Mouse (Mus musculus): Measurements from ENCODE around the gene Slc22a15. TPM values are rescaled to one million over a fixed set of nuclear protein-coding genes. Genes with fewer than 3 reads are reported as not detected.

Slc22a15 gene
- polyA plus RNA-seq, 1 experiment from 2014 or later = 5.7 TPM

DNA sequence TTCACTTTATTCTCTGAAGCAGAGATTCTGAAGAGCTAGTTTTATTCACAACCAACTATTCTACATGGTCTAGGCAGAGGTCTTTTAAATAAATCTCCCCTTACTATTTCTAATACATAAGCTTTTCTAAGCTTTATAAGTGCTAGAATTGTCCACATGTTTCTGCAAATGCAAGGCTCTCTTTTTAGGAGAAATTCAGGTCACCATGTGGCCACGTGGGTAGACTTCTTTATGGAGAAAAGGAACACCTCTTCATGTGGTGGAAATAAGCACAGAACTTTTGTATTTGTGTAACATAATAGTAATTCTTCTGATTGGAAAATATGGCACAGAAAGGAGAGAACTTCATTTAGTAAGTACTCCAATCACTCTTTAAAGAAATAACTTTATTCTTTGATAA is 70.2 kb downstream of the Slc22a15 start:
- Histone ChIP-seq H3K4me2 (ENCODE audit: low read depth, low read length) (no peak overlapping the region), H3K4me1 (ENCODE audit: control insufficient read depth, insufficient read depth, low read length) (no peaks in the 10 kb centered on the region), H3K4me3 (ENCODE audit: low read length) (no peak overlapping the region), H3K9me3 (ENCODE audit: control insufficient read depth, low read length) (no peaks in the 10 kb centered on the region), H3K36me3 (ENCODE audit: control insufficient read depth, insufficient read depth, low read length) (no peaks in the 10 kb centered on the region), H3K27me3 (replicated peaks; ENCODE audit: control insufficient read depth, insufficient read depth, low read length) (no peaks in the 10 kb centered on the region), H3K9ac (ENCODE audit: low read depth, low read length) (no peak overlapping the region), H3K27ac (ENCODE audit: low read length) (no peak overlapping the region)
- no peak for ATAC-seq
- 70% methylated on average over 1 of the region's 1 CpGs for WGBS

DNA sequence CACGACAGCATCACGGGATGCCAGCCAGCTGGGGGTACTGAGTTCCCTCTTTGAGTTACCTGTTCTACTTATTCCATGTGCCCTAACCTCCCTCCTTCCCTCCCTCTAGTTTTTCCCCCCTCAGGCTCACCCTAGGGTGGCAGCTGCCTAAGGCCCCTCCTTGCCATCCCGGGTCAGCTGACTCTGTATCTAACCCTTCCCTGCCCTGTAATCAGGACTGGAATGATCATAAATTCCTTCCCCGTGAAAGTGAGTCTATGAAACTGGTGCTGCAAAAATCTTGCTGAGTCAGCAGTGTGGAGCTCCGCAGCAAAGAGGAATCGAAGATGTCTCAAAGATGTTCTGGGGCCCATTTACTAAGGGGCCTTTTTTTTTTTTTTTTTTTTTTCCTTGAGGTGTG is 72.9 kb downstream of the Slc22a15 start:
- no peaks in the 10 kb centered on the region for H3K4me1 ChIP-seq (ENCODE audit: control insufficient read depth, insufficient read depth, low read length)
- no peak overlapping the region for H3K9ac ChIP-seq (ENCODE audit: low read depth, low read length)
- no peak overlapping the region for H3K4me2 ChIP-seq (ENCODE audit: low read depth, low read length)
- 46% methylated on average over 6 of the region's 6 CpGs for WGBS
- H3K9me3 ChIP-seq (ENCODE audit: control insufficient read depth, low read length) = no peaks in the 10 kb centered on the region
- no peaks in the 10 kb centered on the region for H3K36me3 ChIP-seq (ENCODE audit: control insufficient read depth, insufficient read depth, low read length)
- H3K4me3 ChIP-seq (ENCODE audit: low read length) = no peak overlapping the region
- no peaks in the 10 kb centered on the region for H3K27me3 ChIP-seq (replicated peaks; ENCODE audit: control insufficient read depth, insufficient read depth, low read length)
- no peak overlapping the region for H3K27ac ChIP-seq (ENCODE audit: low read length)
- ATAC-seq = peak; percentile 88

DNA sequence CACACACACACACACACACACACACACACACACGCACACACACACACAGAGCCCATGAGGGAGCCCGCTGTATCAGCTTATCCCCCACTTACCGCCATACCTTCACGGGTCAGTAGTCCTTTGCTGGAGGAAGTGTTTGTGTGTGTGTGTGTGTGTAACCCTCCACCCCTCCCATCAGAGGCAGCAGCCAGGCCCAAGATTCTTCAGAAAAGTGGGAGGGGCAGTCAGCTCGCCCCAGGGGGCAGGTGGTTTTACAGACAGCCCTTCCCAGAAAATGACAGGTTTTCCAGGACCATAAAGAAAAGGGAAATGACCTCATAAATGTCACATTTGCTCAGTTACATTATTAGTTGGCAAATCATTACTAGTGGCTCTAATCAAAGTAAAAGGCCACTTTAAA is 75.4 kb downstream of the Slc22a15 start, which contains the start of gene Mab21l3:
Gene Mab21l3 (minus strand): TSS at position 144 of the 400 bp plus-strand sequence.
- Histone ChIP-seq H3K4me1 (ENCODE audit: control insufficient read depth, insufficient read depth, low read length) (no peaks in the 10 kb centered on the region), H3K36me3 (ENCODE audit: control insufficient read depth, insufficient read depth, low read length) (no peaks in the 10 kb centered on the region), H3K9ac (ENCODE audit: low read depth, low read length) (no peak within 1 kb of the TSS), H3K27me3 (replicated peaks; ENCODE audit: control insufficient read depth, insufficient read depth, low read length) (no peaks in the 10 kb centered on the region), H3K4me2 (ENCODE audit: low read depth, low read length) (no peak within 1 kb of the TSS), H3K27ac (ENCODE audit: low read length) (no peak within 1 kb of the TSS), H3K4me3 (ENCODE audit: low read length) (no peak within 1 kb of the TSS), H3K9me3 (ENCODE audit: control insufficient read depth, low read length) (no peaks in the 10 kb centered on the region)
- 0 out of 2 replicates have a peak, but pooled peaks have one; percentile 19 for ATAC-seq
- WGBS = 78% methylated on average over 5 of the region's 5 CpGs

DNA sequence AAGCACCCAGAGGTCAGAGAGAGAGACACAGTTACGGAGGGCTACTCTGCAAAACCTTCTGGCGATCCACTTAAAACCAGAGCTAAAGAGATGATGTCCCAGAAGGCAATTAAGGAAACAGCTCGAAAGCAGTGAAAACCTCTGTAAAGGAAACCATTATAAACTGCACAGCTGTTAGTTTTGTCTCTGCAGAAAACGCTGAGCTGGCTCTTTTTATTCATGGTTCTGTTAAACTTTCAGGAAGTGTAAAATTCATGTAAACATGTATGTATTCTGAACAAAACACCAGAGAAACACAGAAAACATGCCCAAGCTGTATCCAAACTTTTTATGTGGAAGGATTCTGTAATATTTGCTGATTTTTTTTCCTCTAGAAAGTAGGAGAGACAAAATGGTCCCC is 78.2 kb downstream of the Slc22a15 start:
- Histone ChIP-seq H3K9ac (ENCODE audit: low read depth, low read length) (no peak overlapping the region), H3K27ac (ENCODE audit: low read length) (no peak overlapping the region), H3K9me3 (ENCODE audit: control insufficient read depth, low read length) (no peaks in the 10 kb centered on the region), H3K4me3 (ENCODE audit: low read length) (no peak overlapping the region), H3K36me3 (ENCODE audit: control insufficient read depth, insufficient read depth, low read length) (no peaks in the 10 kb centered on the region), H3K4me2 (ENCODE audit: low read depth, low read length) (no peak overlapping the region), H3K4me1 (ENCODE audit: control insufficient read depth, insufficient read depth, low read length) (no peaks in the 10 kb centered on the region), H3K27me3 (replicated peaks; ENCODE audit: control insufficient read depth, insufficient read depth, low read length) (no peaks in the 10 kb centered on the region)
- ATAC-seq = no peak
- WGBS = 47% methylated on average over 4 of the region's 4 CpGs

DNA sequence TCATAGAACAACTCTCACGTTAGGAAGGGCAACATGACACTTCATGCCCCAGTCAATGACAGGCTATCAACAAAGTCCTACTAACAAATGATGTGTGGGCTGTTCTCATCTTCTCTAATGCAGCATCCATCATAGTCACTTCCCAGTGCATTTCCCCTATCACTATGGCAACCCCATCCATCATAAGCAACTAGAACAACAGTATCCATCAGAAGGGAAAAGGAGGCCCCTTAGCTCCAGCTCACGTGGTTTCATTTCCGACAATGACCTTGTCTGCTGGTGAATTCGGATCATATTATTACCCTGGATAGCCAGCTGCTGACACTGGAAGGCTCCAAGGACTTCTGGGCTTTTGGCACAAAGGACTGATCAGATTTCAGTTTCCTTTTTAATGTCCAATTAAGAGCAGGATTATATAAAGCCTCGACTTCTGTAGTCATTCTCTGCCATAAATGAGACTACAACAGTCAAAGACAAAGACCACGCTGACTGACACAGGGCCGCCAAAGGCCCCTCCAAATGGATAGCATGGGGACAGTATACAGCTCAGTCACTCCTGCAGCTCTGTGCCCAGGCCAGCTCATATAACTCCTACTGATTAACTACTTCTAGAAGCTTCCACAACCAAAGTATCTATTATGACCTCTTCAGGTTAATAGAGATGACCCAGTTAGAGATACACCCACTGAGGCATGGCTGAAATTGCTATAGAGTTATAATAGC is 81.7 kb downstream of the Slc22a15 start:
- H3K4me1 ChIP-seq (ENCODE audit: control insufficient read depth, insufficient read depth, low read length) = no peaks in the 10 kb centered on the region
- H3K36me3 ChIP-seq (ENCODE audit: control insufficient read depth, insufficient read depth, low read length) = no peaks in the 10 kb centered on the region
- no peak overlapping the region for H3K27ac ChIP-seq (ENCODE audit: low read length)
- 77% methylated on average over 7 of the region's 7 CpGs for WGBS
- no peak overlapping the region for H3K4me2 ChIP-seq (ENCODE audit: low read depth, low read length)
- H3K4me3 ChIP-seq (ENCODE audit: low read length) = no peak overlapping the region
- no peak for ATAC-seq
- H3K27me3 ChIP-seq (replicated peaks; ENCODE audit: control insufficient read depth, insufficient read depth, low read length) = no peaks in the 10 kb centered on the region
- no peak overlapping the region for H3K9ac ChIP-seq (ENCODE audit: low read depth, low read length)
- no peaks in the 10 kb centered on the region; the same call in 1 of the 2 replicates for H3K9me3 ChIP-seq (ENCODE audit: control insufficient read depth, low read length)

DNA sequence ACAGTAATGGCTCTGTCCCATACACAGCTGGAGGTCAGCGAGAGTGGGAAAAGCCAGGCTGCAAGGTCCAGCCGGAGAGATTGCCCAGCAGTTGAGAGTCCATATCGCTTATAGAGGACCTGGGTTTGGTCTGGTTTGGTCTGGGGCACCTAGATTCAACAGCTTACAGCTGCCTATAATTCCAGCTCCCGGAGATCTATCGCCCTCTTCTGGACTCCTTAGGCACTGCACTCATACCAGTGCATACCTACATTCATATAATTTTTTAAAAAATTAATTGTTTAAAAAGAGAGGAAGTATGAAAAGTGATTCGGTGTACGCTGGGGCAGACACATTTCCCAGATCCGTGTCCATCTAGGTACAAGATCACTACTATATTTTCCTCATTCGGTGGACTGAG is 84.9 kb downstream of the Slc22a15 start:
- H3K36me3 ChIP-seq (ENCODE audit: control insufficient read depth, insufficient read depth, low read length) = no peaks in the 10 kb centered on the region
- H3K27me3 ChIP-seq (replicated peaks; ENCODE audit: control insufficient read depth, insufficient read depth, low read length) = no peaks in the 10 kb centered on the region
- H3K9ac ChIP-seq (ENCODE audit: low read depth, low read length) = no peak overlapping the region
- ATAC-seq = no peak
- H3K4me1 ChIP-seq (ENCODE audit: control insufficient read depth, insufficient read depth, low read length) = peaks cover 7% of the 10 kb centered on the region; the same call in 1 of the 2 replicates
- no peaks in the 10 kb centered on the region; the same call in 1 of the 2 replicates for H3K9me3 ChIP-seq (ENCODE audit: control insufficient read depth, low read length)
- no peak overlapping the region for H3K27ac ChIP-seq (ENCODE audit: low read length)
- H3K4me3 ChIP-seq (ENCODE audit: low read length) = no peak overlapping the region
- no peak overlapping the region for H3K4me2 ChIP-seq (ENCODE audit: low read depth, low read length)
- 86% methylated on average over 9 of the region's 9 CpGs for WGBS

DNA sequence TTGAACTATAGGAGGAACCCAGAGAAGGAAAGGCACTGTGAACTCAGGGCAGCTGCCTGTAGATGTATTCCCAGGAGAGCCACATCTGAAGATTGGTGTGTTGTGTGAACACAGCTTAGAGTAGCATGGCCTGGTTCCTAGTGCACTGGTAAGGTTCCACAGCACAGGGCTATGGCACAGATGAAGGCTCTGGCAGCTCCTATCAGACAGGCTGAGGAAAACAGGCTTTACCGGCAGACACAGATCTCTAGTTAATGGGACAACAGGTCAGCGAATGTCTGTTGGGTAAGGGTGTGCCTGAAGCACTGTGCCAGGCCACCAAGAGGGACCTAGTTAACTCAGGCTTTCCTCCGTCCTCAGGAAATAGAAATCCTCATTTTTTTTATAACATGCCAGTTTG is 87.3 kb downstream of the Slc22a15 start:
- H3K4me2 ChIP-seq (ENCODE audit: low read depth, low read length) = no peak overlapping the region
- H3K4me3 ChIP-seq (ENCODE audit: low read length) = no peak overlapping the region
- H3K36me3 ChIP-seq (ENCODE audit: control insufficient read depth, insufficient read depth, low read length) = no peaks in the 10 kb centered on the region
- H3K27me3 ChIP-seq (replicated peaks; ENCODE audit: control insufficient read depth, insufficient read depth, low read length) = no peaks in the 10 kb centered on the region
- H3K9me3 ChIP-seq (ENCODE audit: control insufficient read depth, low read length) = no peaks in the 10 kb centered on the region; the same call in 1 of the 2 replicates
- no peak overlapping the region for H3K27ac ChIP-seq (ENCODE audit: low read length)
- H3K4me1 ChIP-seq (ENCODE audit: control insufficient read depth, insufficient read depth, low read length) = peaks cover 11% of the 10 kb centered on the region
- H3K9ac ChIP-seq (ENCODE audit: low read depth, low read length) = no peak overlapping the region
- whole genome bisulfite sequencing = 83% methylated on average over 3 of the region's 3 CpGs
- no peak for ATAC-seq

DNA sequence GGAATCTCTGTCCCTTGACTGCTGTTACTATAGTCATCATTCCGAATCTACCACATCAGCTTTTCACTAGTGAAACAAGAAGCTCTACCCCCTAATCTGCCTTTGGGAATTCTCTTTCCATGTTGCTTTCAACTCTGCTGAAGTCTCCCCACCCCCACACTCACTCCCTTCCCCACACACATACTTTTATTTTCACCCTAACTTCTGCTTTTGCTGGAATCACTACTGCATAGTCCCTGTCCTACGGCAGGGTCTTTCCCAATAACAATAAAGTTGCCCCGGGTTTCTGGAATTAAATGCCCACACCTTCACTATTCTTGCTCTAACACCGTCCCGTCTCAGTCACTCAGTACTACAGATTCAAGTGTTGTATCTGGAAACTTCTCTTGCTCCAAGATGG is 87.7 kb downstream of the Slc22a15 start:
- H3K27ac ChIP-seq (ENCODE audit: low read length) = no peak overlapping the region

DNA sequence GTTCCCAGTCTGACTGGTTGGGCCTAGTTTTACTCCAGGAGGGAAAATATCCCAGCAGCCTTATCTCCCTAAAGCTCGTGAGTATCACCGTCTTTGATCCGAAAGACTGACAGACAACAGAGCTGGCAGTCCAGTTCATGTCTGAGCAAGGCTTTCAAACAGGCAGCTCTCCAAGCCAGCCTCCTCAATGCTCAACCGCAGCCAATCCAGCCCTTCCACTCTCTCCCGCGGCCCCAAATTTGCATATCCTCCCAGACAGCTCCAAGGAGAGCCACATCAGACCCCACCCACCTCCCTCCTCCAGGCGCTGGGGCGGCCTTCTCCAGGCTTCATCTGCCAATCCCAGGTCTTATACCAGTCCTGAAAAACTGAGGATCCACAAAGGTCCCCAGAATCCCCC is 88.2 kb downstream of the Slc22a15 start:
- Histone ChIP-seq H3K36me3 (ENCODE audit: control insufficient read depth, insufficient read depth, low read length) (no peaks in the 10 kb centered on the region), H3K4me1 (ENCODE audit: control insufficient read depth, insufficient read depth, low read length) (peaks cover 16% of the 10 kb centered on the region), H3K9me3 (ENCODE audit: control insufficient read depth, low read length) (no peaks in the 10 kb centered on the region; the same call in 1 of the 2 replicates), H3K27me3 (replicated peaks; ENCODE audit: control insufficient read depth, insufficient read depth, low read length) (no peaks in the 10 kb centered on the region), H3K9ac (ENCODE audit: low read depth, low read length) (peak overlapping the region; percentile 49; the same call in 1 of the 2 replicates), H3K27ac (ENCODE audit: low read length) (peak overlapping the region; percentile 76), H3K4me2 (ENCODE audit: low read depth, low read length) (peak overlapping the region; percentile 59), H3K4me3 (ENCODE audit: low read length) (peak overlapping the region; percentile 37)
- ATAC-seq = peak; percentile 89
- WGBS = 2% methylated on average over 8 of the region's 8 CpGs

More for the DNA sequence above, 87.7 kb downstream of the Slc22a15 start:
- no peak for ATAC-seq
- 68% methylated on average over 5 of the region's 5 CpGs for WGBS
- Histone ChIP-seq H3K4me2 (ENCODE audit: low read depth, low read length) (peak overlapping the region; percentile 59), H3K4me3 (ENCODE audit: low read length) (peak overlapping the region; percentile 37; the same call in 1 of the 2 replicates), H3K4me1 (ENCODE audit: control insufficient read depth, insufficient read depth, low read length) (peaks cover 16% of the 10 kb centered on the region), H3K27me3 (replicated peaks; ENCODE audit: control insufficient read depth, insufficient read depth, low read length) (no peaks in the 10 kb centered on the region), H3K9me3 (ENCODE audit: control insufficient read depth, low read length) (no peaks in the 10 kb centered on the region; the same call in 1 of the 2 replicates), H3K36me3 (ENCODE audit: control insufficient read depth, insufficient read depth, low read length) (no peaks in the 10 kb centered on the region), H3K9ac (ENCODE audit: low read depth, low read length) (0 out of 2 replicates have a peak overlapping the region, but pooled peaks have one; percentile 12)

Data from intestine, embryonic 16.5 days (tissue).